Mouse (Mus musculus) heart, postnatal 10 days (tissue): Measurements from ENCODE around the gene Cfap44. TPM values are rescaled to one million over a fixed set of nuclear protein-coding genes. Genes with fewer than 3 reads are reported as not detected.
A peak's percentile ranks its signal among the peaks of the same experiment; 100 is the strongest.

Experiments
- DNase-seq, 2 experiments: peaks; one replicate each; pipeline ENCODE4 v3.0.0; 2021
- intact Hi-C: fragments of 180-260 bp; cut with DNase I; formaldehyde crosslinking; loops from one replicate; pipeline ENCODE4 v1.15.1; 2025
- total RNA-seq, 2 experiments: library from RNA; stranded (reverse); gene quantifications; 2 replicates each; pipeline ENCODE4 v1.2.3; 2021

The Cfap44 gene
- total RNA-seq, 2 experiments from 2014 or later, result not detected

- intact Hi-C loops, result loop anchor here (5.0 kb wide), 1 partner anchor 55 kb away; no protein-coding TSS in a partner anchor
These were observed 97.6 kb downstream of the Cfap44 start for GRCm38 (mm10) chr16:44492151-44492550.

GRCm38 (mm10) chr16:44492706-44493105 lies 98.1 kb downstream of the Cfap44 start:
- intact Hi-C loops, result loop anchor here (5.0 kb wide), 1 partner anchor 55 kb away; no protein-coding TSS in a partner anchor

More at GRCm38 (mm10) chr16:44492151-44492550, 97.6 kb downstream of the Cfap44 start:
- DNase-seq, result no peak

GRCm38 (mm10) chr16:44493868-44494267 lies 99.3 kb downstream of the Cfap44 start:
- intact Hi-C loops, result loop anchor here (5.0 kb wide), 1 partner anchor 53 kb away; no protein-coding TSS in a partner anchor
- DNase-seq, result peak; percentile 51 to 68

More at GRCm38 (mm10) chr16:44492706-44493105, 98.1 kb downstream of the Cfap44 start:
- DNase-seq, result no peak

GRCm38 (mm10) chr16:44494441-44495108 lies 100.0 kb downstream of the Cfap44 start:
- intact Hi-C loops, result loop anchor here (5.0 kb wide), 1 partner anchor 53 kb away; no protein-coding TSS in a partner anchor
- DNase-seq, result no peak

GRCm38 (mm10) chr16:44496971-44497464 lies 102.4 kb downstream of the Cfap44 start:
- intact Hi-C loops, result no loop called here
- no peak for DNase-seq

- intact Hi-C loops, result no loop called here
- DNase-seq, result no peak
These were observed 103.9 kb downstream of the Cfap44 start for GRCm38 (mm10) chr16:44498447-44498846.

- DNase-seq, result no peak
- intact Hi-C loops, result no loop called here
These were observed 107.2 kb downstream of the Cfap44 start for GRCm38 (mm10) chr16:44501783-44502182.

GRCm38 (mm10) chr16:44502325-44502724 lies 107.7 kb downstream of the Cfap44 start:
- intact Hi-C loops, result no loop called here
- DNase-seq, result peak; percentile 52 to 62

GRCm38 (mm10) chr16:44502895-44503575 lies 108.4 kb downstream of the Cfap44 start:
- intact Hi-C loops, result no loop called here
- DNase-seq, result peak; percentile 68 to 70

- intact Hi-C loops, result no loop called here
- DNase-seq, result no peak
These were observed 110.6 kb downstream of the Cfap44 start for GRCm38 (mm10) chr16:44505243-44505642.

GRCm38 (mm10) chr16:44507027-44507929 lies 112.7 kb downstream of the Cfap44 start:
- intact Hi-C loops, result no loop called here

GRCm38 (mm10) chr16:44508025-44508424 lies 113.4 kb downstream of the Cfap44 start:
- no peak for DNase-seq
- intact Hi-C loops, result no loop called here

More at GRCm38 (mm10) chr16:44507027-44507929, 112.7 kb downstream of the Cfap44 start:
- DNase-seq, result no peak

- DNase-seq, result no peak
- intact Hi-C loops, result no loop called here
These were observed 114.2 kb downstream of the Cfap44 start for GRCm38 (mm10) chr16:44508772-44509171.

- DNase-seq, result no peak
- intact Hi-C loops, result no loop called here
These were observed 115.1 kb downstream of the Cfap44 start for GRCm38 (mm10) chr16:44509458-44510344.

GRCm38 (mm10) chr16:44510521-44511213 lies 116.1 kb downstream of the Cfap44 start:
- DNase-seq, result no peak

GRCm38 (mm10) chr16:44516498-44516897 lies 121.9 kb downstream of the Cfap44 start:
- no peak for DNase-seq
- intact Hi-C loops, result no loop called here

More at GRCm38 (mm10) chr16:44510521-44511213, 116.1 kb downstream of the Cfap44 start:
- intact Hi-C loops, result no loop called here

GRCm38 (mm10) chr16:44523595-44523994 lies 129.0 kb downstream of the Cfap44 start:
- intact Hi-C loops, result no loop called here
- no peak for DNase-seq

GRCm38 (mm10) chr16:44526044-44526443 lies 131.4 kb downstream of the Cfap44 start:
- DNase-seq, result no peak
- intact Hi-C loops, result no loop called here

- DNase-seq, result peak in 1 of 2 experiments; percentile 23
- intact Hi-C loops, result no loop called here
These were observed 132.1 kb downstream of the Cfap44 start for GRCm38 (mm10) chr16:44526689-44527088.
